Mouse (Mus musculus) myocyte (in vitro differentiated cells): ENCODE results near the gene Fam71a. TPM values are rescaled to one million over a fixed set of nuclear protein-coding genes. Genes with fewer than 3 reads are reported as not detected.

Experiments
- H3K27me3 ChIP-seq: one replicate; pipeline ENCODE4 v1.6.1; 2011; ENCODE audit not compliant: control insufficient read depth, insufficient read depth, insufficient read length
- H3K36me3 ChIP-seq: one replicate; pipeline ENCODE4 v1.6.1; 2011; ENCODE audit not compliant: control insufficient read depth, insufficient read depth
- H3K4me2 ChIP-seq: one replicate; pipeline ENCODE4 v1.6.1; 2011; ENCODE audit warnings: low read depth, control low read depth
- H3K4me3 ChIP-seq: one replicate; pipeline ENCODE4 v1.5.1; 2011; ENCODE audit warnings: mild to moderate bottlenecking, control low read depth, moderate library complexity
- H3K79me2 ChIP-seq: one replicate; pipeline ENCODE4 v1.6.1; 2011; ENCODE audit not compliant: control insufficient read depth, insufficient read depth
- H3ac ChIP-seq: one replicate; pipeline ENCODE4 v1.6.1; 2011; ENCODE audit not compliant: control insufficient read depth, insufficient read length
- CEBPB ChIP-seq: IDR thresholded peaks from 2 replicates; pipeline ENCODE4 v1.6.1; 2011; ENCODE audit warnings: mild to moderate bottlenecking, moderate library complexity; ENCODE audit not compliant: poor library complexity, insufficient read depth, severe bottlenecking
- E2F4 ChIP-seq: IDR thresholded peaks from one replicate; pipeline ENCODE4 v1.6.1; 2011; ENCODE audit warnings: mild to moderate bottlenecking, control low read depth, moderate library complexity; ENCODE audit not compliant: insufficient read depth
- MYOD1 ChIP-seq, 3 experiments: IDR thresholded peaks; one replicate each; pipeline ENCODE4 v1.6.1; 2011; ENCODE audit warnings: control low read depth in 2 of 3, low read depth in 2 of 3, mild to moderate bottlenecking in 2 of 3, moderate library complexity in 1 of 3; ENCODE audit not compliant: insufficient read length in 2 of 3, control insufficient read depth in 1 of 3
- MYOG ChIP-seq, 3 experiments: IDR thresholded peaks; one replicate each; pipeline ENCODE4 v1.6.1; 2011; ENCODE audit warnings: control low read depth in 2 of 3, low read depth in 2 of 3, mild to moderate bottlenecking in 2 of 3; ENCODE audit not compliant: insufficient read length in 2 of 3, control insufficient read depth in 1 of 3, insufficient read depth in 1 of 3
- POLR2A ChIP-seq: IDR thresholded peaks from one replicate; pipeline ENCODE4 v1.6.1; 2011; ENCODE audit warnings: low read depth, mild to moderate bottlenecking, control low read depth, moderate library complexity; ENCODE audit not compliant: insufficient read length
- POLR2AphosphoS2 ChIP-seq: IDR thresholded peaks from one replicate; pipeline ENCODE4 v1.6.1; 2011; ENCODE audit warnings: low read depth, control low read depth; ENCODE audit not compliant: insufficient read length
- SRF ChIP-seq: IDR thresholded peaks from one replicate; pipeline ENCODE4 v1.6.1; 2011; ENCODE audit warnings: low read depth; ENCODE audit not compliant: control insufficient read depth, insufficient read length
- TCF12 ChIP-seq: IDR thresholded peaks from one replicate; pipeline ENCODE4 v1.6.1; 2011; ENCODE audit warnings: mild to moderate bottlenecking, control low read depth; ENCODE audit not compliant: poor library complexity, insufficient read depth, severe bottlenecking
- TCF3 ChIP-seq: IDR thresholded peaks from one replicate; pipeline ENCODE4 v1.6.1; 2011; ENCODE audit warnings: low read depth, control low read depth; ENCODE audit not compliant: insufficient read length
- USF1 ChIP-seq: IDR thresholded peaks from one replicate; pipeline ENCODE4 v1.6.1; 2011; ENCODE audit warnings: low read depth, mild to moderate bottlenecking, control low read depth, moderate library complexity
- polyA plus RNA-seq: library from polyadenylated mRNA; unstranded; fragments of >200 nt; fragmentation: generic; extraction: Trizol; gene quantifications from one replicate; pipeline ENCODE4 v1.2.1, GENCODE M21; 2012; ENCODE audit warnings: missing spikeins

The Fam71a gene
- polyA plus RNA-seq, 1 experiment = not detected

DNA sequence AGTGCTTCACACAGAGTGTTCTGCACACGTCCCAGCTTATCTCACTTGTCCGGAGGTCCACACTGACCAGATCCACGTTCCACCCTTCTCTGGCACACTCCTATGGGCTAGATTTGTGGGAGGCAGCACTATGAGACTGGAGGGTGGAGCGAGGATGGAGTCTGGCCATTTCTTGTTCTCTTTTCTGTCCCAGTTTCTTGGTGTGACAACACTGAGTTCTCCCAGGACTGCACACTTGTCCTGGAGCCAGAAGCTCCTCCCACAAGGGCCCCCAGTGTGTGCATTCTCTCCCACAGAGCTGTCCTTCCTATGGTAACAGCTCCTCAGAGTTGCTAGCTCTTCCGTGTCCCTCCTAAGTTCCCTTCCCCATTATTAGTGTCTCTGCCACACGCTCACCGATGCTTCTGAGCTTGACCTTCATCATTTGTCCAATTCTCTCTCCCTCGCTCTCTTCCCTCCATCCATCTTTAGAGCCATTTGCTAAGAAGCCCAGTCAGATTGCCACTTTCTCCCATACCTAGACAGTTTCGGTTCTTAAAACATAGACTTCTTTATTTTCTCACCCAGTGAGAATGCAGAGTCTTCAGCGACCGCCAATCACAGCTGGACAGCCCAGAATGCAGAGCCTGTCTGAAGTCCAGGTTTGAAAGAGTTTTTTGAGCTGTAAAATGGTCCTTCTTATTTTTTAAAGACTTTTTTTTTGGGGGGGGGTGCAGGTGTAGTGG is 48.9 kb downstream of the Fam71a start:
- H3K36me3 ChIP-seq = no peaks in the 10 kb centered on the region
- no peaks in the 10 kb centered on the region for H3K79me2 ChIP-seq
- no peak overlapping the region for H3K4me3 ChIP-seq
- TF ChIP-seq MYOG (IDR thresholded peaks at IDR 0.05; ENCODE audit: control insufficient read depth in 1 of 3, insufficient read depth in 1 of 3, insufficient read length in 2 of 3, low read depth in 2 of 3) (no peak), CEBPB (no peak), E2F4 (no peak), SRF (no peak), TCF3 (no peak), TCF12 (no peak)
- no peaks in the 10 kb centered on the region for H3K27me3 ChIP-seq
- H3ac ChIP-seq = no peak overlapping the region
- H3K4me2 ChIP-seq = no peak overlapping the region

DNA sequence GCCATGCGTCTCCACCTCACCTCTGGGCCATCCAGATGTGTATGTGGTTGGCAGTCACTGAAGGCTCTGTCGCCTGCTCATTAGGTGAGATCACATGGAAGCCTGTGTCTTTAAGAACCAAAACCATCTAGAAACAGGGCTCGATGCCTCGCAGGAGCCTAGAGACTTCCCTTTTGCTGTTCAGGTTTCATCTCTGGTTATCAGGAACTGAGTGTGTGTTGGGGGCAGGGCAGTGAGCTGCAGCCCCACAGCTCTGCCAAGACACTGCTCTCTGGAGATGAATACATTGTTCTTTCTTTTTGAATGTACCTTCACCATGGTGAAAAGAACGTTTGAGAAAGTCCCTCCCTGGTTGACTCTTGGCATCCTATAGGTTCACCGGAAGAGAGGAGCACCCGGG is 49.7 kb downstream of the Fam71a start:
- Histone ChIP-seq H3ac (no peak overlapping the region), H3K4me2 (no peak overlapping the region), H3K27me3 (no peaks in the 10 kb centered on the region), H3K79me2 (no peaks in the 10 kb centered on the region), H3K4me3 (no peak overlapping the region), H3K36me3 (no peaks in the 10 kb centered on the region)
- no peak for TF ChIP-seq TCF3
- TF ChIP-seq POLR2A = no peak
- TF ChIP-seq USF1 = no peak
- no peak for TF ChIP-seq POLR2AphosphoS2
- no peak for TF ChIP-seq MYOD1 (IDR thresholded peaks at IDR 0.05; ENCODE audit: control insufficient read depth in 1 of 3, insufficient read length in 2 of 3, low read depth in 2 of 3)

Other genes starting within 250 kb of the Fam71a start
- gene Angel2, start 239.7 kb downstream of the Fam71a start, polyA plus RNA-seq = 17.7 TPM
- gene Vash2, start 185.5 kb downstream of the Fam71a start, polyA plus RNA-seq = 20.0 TPM
- 2.2 TPM for gene Flvcr1, start 138.7 kb downstream of the Fam71a start, polyA plus RNA-seq
- not detected for gene Spata45, start 128.2 kb downstream of the Fam71a start, polyA plus RNA-seq
- 10.7 TPM for gene Tatdn3, start 101.9 kb downstream of the Fam71a start, polyA plus RNA-seq
- 4.4 TPM for gene Nsl1, start 101.8 kb downstream of the Fam71a start, polyA plus RNA-seq
- 0.07 TPM for gene Batf3, start 67.0 kb downstream of the Fam71a start, polyA plus RNA-seq
- gene Atf3, start 53.2 kb upstream of the Fam71a start, polyA plus RNA-seq = 59.6 TPM
- 143 TPM for gene Nenf, start 153.4 kb upstream of the Fam71a start, polyA plus RNA-seq
- 12.1 TPM for gene Tmem206, start 161.1 kb upstream of the Fam71a start, polyA plus RNA-seq
- 28.1 TPM for gene Ppp2r5a, start 238.5 kb upstream of the Fam71a start, polyA plus RNA-seq